Mouse (Mus musculus): ENCODE measurements around the gene Gramd1b.

DNA sequence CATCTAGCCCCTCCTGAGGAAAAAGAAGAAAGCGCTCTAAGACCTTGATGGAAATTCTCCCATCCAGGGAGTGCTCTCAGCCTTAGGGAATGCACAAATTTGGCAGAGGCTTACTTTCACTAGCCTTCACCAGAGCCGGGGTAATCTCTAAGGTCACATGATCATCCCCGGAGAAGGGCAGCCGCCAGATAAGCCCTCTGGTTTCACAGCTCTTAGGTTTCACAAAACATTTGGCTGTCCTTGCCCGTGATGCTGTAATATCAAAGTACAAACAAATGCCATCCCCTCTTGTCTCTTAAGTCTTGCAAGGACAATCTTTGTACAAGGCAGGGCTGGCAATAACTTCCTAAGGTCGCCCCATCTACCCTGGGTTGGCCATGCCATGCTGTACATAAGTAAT, 70.4 kb downstream of the Gramd1b start:
- TF ChIP-seq POLR2A (IDR thresholded peaks at IDR 0.05; ENCODE audit: borderline replicate concordance, low read depth, low read length) (no peak), CTCF (IDR thresholded peaks at IDR 0.05; ENCODE audit: low read depth, low read length) (no peak)

Data from bone marrow macrophage, adult 2 months (primary cell).